Mouse (Mus musculus) T-helper 1 cell (primary cell): ENCODE data around the gene 1700001O22Rik.

ENCODE experiments used
- in situ Hi-C: fragments of 300-600 bp; cut with MboI, MseI; formaldehyde crosslinking; loops from one replicate; pipeline ENCODE4 v1.15.1; 2025; ENCODE audit warnings: high pct_unique_total_duplicates

The 1700001O22Rik gene

DNA sequence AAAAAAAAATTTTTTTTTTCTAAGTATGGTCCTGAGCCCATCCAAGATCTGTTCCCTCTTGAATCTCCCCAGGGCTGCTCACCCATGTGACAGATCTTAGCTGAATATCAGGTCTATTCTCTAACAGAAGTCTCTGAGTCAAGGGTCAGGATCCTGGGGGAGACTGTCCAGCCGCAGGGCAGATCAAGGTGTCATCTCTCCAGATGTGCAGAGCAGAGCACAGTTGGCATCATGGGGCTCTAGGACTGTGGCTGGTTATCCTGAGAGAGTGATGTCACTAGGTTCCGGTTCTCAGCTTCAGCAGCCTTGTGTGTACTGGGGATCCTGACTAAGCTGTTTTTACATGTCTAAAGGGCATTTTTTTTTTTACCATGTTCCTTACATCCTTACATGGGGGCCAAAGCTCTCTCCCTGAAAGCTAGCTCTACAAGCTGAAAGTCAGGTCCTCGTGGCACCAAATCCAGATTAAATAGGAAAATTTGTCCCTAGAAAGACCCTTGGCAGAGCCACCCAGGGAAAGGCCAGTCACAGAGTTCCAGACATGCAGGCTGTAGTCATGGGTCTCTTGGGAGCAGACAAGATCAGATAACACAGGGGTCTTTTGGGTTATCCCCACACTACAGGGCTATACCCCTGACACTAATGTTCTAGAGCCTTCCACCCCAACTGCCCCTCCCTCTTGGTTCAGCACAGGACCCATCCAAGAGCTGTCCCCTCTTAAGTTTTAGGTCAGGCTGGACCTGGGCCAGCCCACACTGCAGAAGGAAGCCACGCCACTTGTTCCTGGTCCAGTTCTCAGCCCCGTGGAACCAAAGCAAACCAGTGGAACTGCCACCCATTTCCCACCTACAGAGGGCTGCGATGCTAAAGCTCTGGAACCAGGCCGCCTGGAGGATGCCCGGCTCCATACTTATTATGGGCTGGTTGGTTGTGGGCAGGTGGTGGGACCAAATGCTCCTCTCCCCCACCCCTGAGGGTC is 20.9 kb downstream of the 1700001O22Rik start:
- in situ Hi-C loops: loop anchor here (5.0 kb wide), 1 partner anchor 60 kb away; no protein-coding TSS in a partner anchor

GRCm38 (mm10) chr2:30779241-30779640 is 24.2 kb downstream of the 1700001O22Rik start:
- in situ Hi-C loops: no loop called here

GRCm38 (mm10) chr2:30778235-30778634 is 25.2 kb downstream of the 1700001O22Rik start:
- in situ Hi-C loops: no loop called here

GRCm38 (mm10) chr2:30777266-30777665 is 26.2 kb downstream of the 1700001O22Rik start:
- in situ Hi-C loops: no loop called here

GRCm38 (mm10) chr2:30775955-30776354 is 27.5 kb downstream of the 1700001O22Rik start:
- in situ Hi-C loops: no loop called here

- in situ Hi-C loops: no loop called here
Observed at GRCm38 (mm10) chr2:30773313-30774005, 30.0 kb downstream of the 1700001O22Rik start.

GRCm38 (mm10) chr2:30772581-30773312 is 30.7 kb downstream of the 1700001O22Rik start:
- in situ Hi-C loops: no loop called here

GRCm38 (mm10) chr2:30771806-30772460 is 31.5 kb downstream of the 1700001O22Rik start:
- in situ Hi-C loops: no loop called here

DNA sequence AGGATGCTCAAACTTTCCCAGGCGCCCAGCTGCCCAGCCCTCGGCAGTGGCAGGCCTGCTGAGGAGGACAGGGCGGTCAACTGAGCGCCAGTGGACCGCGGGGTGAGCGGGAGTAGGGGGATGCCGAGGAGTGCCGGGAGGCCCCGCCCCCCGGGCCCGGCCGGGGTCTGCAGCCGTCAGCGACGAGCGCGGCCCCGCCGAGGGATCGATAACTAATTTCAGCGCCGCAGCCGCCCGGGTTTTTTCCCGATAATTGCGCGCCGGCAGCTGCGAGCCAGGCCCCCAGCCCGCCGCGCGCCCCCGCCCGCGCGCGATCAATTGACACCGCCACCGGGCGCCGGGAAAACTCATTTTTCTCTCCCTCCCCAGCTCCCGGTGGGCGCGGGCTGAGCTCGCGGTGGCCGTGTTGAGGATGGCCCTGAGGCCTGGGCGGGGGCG is 32.1 kb downstream of the 1700001O22Rik start:
- in situ Hi-C loops: no loop called here

DNA sequence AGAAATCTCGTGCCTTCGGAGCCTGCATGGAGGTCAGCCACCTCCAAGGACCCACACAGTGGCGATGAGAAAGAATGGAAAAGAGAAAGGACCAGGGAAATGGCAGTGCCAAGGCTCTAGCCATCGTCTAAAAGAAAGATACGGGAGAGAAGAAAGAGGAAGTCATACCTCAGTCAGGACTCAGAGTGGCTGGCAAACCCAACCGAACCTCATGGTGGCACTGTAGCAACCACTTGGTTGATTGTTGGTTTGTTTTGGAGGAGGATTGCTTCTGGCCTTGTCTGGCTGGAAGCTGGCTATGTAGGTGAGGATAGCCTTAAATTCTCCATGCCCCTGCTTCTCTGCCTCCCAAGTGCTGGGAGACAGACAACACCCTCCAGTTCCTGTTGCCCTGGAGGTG is 34.3 kb downstream of the 1700001O22Rik start:
- in situ Hi-C loops: no loop called here

DNA sequence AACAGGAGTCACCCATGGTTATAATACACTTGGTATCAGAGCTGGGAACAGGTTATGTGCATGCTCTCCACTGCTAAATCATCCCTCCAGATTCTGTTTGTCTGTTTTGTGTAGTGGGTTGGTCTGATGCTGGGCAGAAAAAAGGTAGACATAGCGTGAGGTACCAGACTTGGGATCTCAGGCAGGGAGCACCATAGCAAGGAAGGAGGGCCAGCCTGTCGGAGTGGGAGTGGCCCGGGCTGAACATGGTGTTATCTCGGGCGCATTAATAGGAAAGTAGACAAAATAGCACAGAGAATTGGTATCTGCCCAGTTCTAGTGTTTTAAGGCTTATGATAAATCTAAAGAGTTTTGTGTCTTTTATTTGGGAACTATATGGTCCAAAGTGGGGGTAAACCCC is 34.9 kb downstream of the 1700001O22Rik start:
- in situ Hi-C loops: no loop called here

- in situ Hi-C loops: no loop called here
Observed at GRCm38 (mm10) chr2:30767626-30768240, 35.7 kb downstream of the 1700001O22Rik start.

GRCm38 (mm10) chr2:30766446-30766845 is 37.0 kb downstream of the 1700001O22Rik start:
- in situ Hi-C loops: no loop called here

- in situ Hi-C loops: no loop called here
Observed at GRCm38 (mm10) chr2:30760706-30761105, 42.8 kb downstream of the 1700001O22Rik start.

GRCm38 (mm10) chr2:30759858-30760547 is 43.5 kb downstream of the 1700001O22Rik start:
- in situ Hi-C loops: no loop called here

DNA sequence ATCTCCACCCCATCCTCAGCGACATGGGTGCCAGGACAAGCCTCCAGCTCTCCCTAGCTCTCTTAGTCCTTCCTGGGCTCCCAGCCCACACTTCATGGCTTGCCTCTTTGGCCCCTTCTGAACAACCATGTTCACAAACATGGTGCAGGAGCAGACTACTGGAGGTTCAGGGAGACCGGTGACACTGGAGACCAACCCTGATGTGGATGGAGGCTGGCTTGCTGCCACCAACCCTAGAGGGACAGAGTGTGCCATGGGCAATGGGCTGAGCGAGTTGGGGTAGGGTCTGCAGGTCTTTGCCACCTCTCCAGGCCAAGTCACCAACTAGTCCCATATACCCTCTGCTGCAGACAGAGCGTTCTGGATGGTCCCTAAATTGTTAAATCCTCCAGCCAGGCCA is 44.0 kb downstream of the 1700001O22Rik start:
- in situ Hi-C loops: no loop called here

DNA sequence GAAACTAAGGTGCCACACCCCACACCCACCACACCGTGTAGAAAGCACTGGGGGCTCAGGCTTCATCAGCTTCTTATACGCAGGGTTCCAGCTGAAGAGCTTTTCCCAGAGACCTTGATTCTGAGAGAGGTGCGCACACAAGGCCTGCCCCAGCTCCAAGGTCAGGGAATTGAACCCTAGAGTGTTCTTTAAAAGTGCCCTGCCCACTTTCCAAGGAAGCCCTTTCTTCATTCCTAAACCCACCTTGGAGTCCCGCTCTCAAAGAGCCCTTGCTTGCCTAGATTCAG is 44.4 kb downstream of the 1700001O22Rik start:
- in situ Hi-C loops: no loop called here

DNA sequence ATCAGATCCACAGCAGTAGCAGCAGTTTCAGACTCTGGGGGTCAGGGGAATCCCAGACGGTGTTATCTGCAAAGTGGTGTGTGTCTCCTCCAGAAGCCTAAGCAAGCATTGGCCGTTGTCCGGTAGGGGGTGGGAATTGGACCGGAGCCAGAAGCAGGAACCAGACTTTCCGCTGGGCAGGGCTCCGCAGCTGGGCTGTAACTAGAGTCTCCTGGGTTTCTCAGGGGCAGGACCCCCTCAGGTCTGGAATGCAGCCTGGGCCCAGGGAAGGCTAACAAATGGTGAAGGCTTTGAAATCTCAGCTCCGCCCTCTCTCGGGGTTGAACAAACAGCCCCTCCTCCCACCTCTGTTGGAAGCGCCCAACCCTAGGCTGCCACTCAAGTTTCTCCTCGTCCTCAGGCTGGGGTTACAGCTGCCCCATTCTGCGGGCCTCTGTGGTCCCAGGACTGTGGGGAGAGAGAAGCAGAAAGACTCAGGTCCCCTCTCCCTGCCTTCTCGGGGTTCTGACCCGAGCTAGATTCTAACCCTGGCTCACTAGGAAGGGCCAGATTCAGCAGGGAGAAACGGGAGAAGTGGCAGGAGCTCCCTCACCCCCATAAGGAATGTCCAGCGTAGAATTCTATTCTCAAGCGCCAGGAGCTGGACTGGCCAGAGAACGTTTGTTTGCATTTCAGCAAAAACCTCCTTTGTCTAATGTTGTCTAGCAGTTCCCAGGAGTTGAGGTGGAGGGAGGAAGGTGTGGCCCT is 44.9 kb downstream of the 1700001O22Rik start:
- in situ Hi-C loops: no loop called here

- in situ Hi-C loops: no loop called here
Observed at GRCm38 (mm10) chr2:30756962-30757715, 46.3 kb downstream of the 1700001O22Rik start.
